Mouse (Mus musculus) ES-E14 (cell line): Measurements from ENCODE around the gene Dtnbp1.

Experiments
- ZC3H11A ChIP-seq: IDR thresholded peaks from 2 replicates; pipeline ENCODE4 v1.6.1; 2012; ENCODE audit warnings: low read depth, mild to moderate bottlenecking, inconsistent platforms, low read length, borderline replicate concordance
- ZNF384 ChIP-seq: IDR thresholded peaks from 2 replicates; pipeline ENCODE4 v1.6.1; 2012; ENCODE audit warnings: low read depth, low read length, inconsistent platforms

DNA sequence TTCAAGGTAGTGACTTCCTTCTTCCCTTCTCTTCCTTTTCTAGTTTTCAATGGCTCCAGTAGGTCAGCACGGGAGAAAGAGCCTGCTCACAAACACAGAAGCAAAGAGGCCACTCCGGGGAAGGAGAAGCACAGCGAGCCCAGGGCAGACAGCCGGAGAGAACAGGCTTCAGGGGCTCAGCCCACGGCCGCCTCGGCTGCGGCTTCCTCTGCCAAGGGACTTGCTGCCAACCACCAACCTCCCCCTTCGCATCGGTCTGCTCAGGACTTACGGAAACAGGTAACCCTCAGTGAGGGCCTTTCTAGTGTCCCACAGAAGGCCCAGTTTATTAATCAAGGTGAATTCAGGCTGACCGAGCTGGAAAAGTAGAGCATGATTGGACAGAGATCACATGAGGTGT lies 105.7 kb downstream of the Dtnbp1 start:
- TF ChIP-seq ZC3H11A (no peak), ZNF384 (no peak)
